Mouse (Mus musculus): Measurements from ENCODE around the gene Ltc4s. TPM values are rescaled to one million over a fixed set of nuclear protein-coding genes. Genes with fewer than 3 reads are reported as not detected.
A peak's percentile ranks its signal among the peaks of the same experiment; 100 is the strongest.

Ltc4s gene
- total and polyA plus RNA-seq, 3 experiments = not detected

- peaks cover 55% of the 10 kb centered on the region for H3K36me3 ChIP-seq (replicated peaks)
- peaks cover 75% of the 10 kb centered on the region for H3K4me1 ChIP-seq (ENCODE audit: insufficient read depth, low read depth, low read length)
- TF ChIP-seq CTCF (IDR thresholded peaks at IDR 0.05; ENCODE audit: low read depth, low read length) = no peak
- no peak for TF ChIP-seq POLR2AphosphoS5 (IDR thresholded peaks at IDR 0.05; ENCODE audit: insufficient replicate concordance, low read depth, low read length)
- no peak for TF ChIP-seq GATA2 (IDR thresholded peaks at IDR 0.05; ENCODE audit: borderline replicate concordance, low read depth, low read length)
- TF ChIP-seq TAL1 (conservative IDR thresholded peaks at IDR 0.05; ENCODE audit: low read depth, low read length) = no peak
- TF ChIP-seq GATA1 (IDR thresholded peaks at IDR 0.05; ENCODE audit: borderline replicate concordance, low read length) = no peak
- H3K9me3 ChIP-seq (replicated peaks) = no peaks in the 10 kb centered on the region
- peak; percentile 40 for DNase-seq (ENCODE audit: low spot score)
- H3K4me3 ChIP-seq (ENCODE audit: low read depth, low read length) = peak overlapping the region; percentile 83
- H3K27me3 ChIP-seq (ENCODE audit: insufficient read depth, low read length) = no peaks in the 10 kb centered on the region
- no peak for ATAC-seq (ENCODE audit: extremely low read depth, insufficient number of reproducible peaks, low FRiP score, poor library complexity, severe bottlenecking)
These were observed 14.4 kb downstream of the Ltc4s start for GRCm38 (mm10) chr11:50223783-50224662.

- H3K9me3 ChIP-seq (replicated peaks) = no peaks in the 10 kb centered on the region
- H3K36me3 ChIP-seq (replicated peaks) = peaks cover 48% of the 10 kb centered on the region
- no peak for TF ChIP-seq GATA1 (IDR thresholded peaks at IDR 0.05; ENCODE audit: borderline replicate concordance, low read length)
- no peak for TF ChIP-seq POLR2AphosphoS5 (IDR thresholded peaks at IDR 0.05; ENCODE audit: insufficient replicate concordance, low read depth, low read length)
- TF ChIP-seq TAL1 (conservative IDR thresholded peaks at IDR 0.05; ENCODE audit: low read depth, low read length) = no peak
- TF ChIP-seq GATA2 (IDR thresholded peaks at IDR 0.05; ENCODE audit: borderline replicate concordance, low read depth, low read length) = no peak
- TF ChIP-seq CTCF (IDR thresholded peaks at IDR 0.05; ENCODE audit: low read depth, low read length) = no peak
- ATAC-seq (ENCODE audit: extremely low read depth, insufficient number of reproducible peaks, low FRiP score, poor library complexity, severe bottlenecking) = no peak
- peak overlapping the region; percentile 36; the same call in 1 of the 2 replicates for H3K4me3 ChIP-seq (ENCODE audit: low read depth, low read length)
- H3K27me3 ChIP-seq (ENCODE audit: insufficient read depth, low read length) = no peaks in the 10 kb centered on the region
- H3K4me1 ChIP-seq (ENCODE audit: insufficient read depth, low read depth, low read length) = peaks cover 75% of the 10 kb centered on the region
- DNase-seq (ENCODE audit: low spot score) = no peak
These were observed 15.7 kb downstream of the Ltc4s start for GRCm38 (mm10) chr11:50222559-50223276.

GRCm38 (mm10) chr11:50219833-50220232 is 18.6 kb downstream of the Ltc4s start:
- TF ChIP-seq TAL1 (conservative IDR thresholded peaks at IDR 0.05; ENCODE audit: low read depth, low read length) (no peak), POLR2AphosphoS5 (IDR thresholded peaks at IDR 0.05; ENCODE audit: insufficient replicate concordance, low read depth, low read length) (no peak), CTCF (IDR thresholded peaks at IDR 0.05; ENCODE audit: low read depth, low read length) (no peak), GATA1 (IDR thresholded peaks at IDR 0.05; ENCODE audit: borderline replicate concordance, low read length) (no peak), GATA2 (IDR thresholded peaks at IDR 0.05; ENCODE audit: borderline replicate concordance, low read depth, low read length) (no peak)
- no peaks in the 10 kb centered on the region for H3K9me3 ChIP-seq (replicated peaks)
- ATAC-seq (ENCODE audit: extremely low read depth, insufficient number of reproducible peaks, low FRiP score, poor library complexity, severe bottlenecking) (no peak), DNase-seq (ENCODE audit: low spot score) (no peak)
- no peaks in the 10 kb centered on the region for H3K27me3 ChIP-seq (ENCODE audit: insufficient read depth, low read length)
- H3K36me3 ChIP-seq (replicated peaks) = peaks cover 61% of the 10 kb centered on the region
- no peak overlapping the region; the same call in 1 of the 2 replicates for H3K4me3 ChIP-seq (ENCODE audit: low read depth, low read length)
- H3K4me1 ChIP-seq (ENCODE audit: insufficient read depth, low read depth, low read length) = peaks cover 76% of the 10 kb centered on the region

- Histone ChIP-seq H3K9me3 (replicated peaks) (no peaks in the 10 kb centered on the region), H3K4me3 (ENCODE audit: low read depth, low read length) (peak overlapping the region; percentile 24; the same call in 1 of the 2 replicates), H3K36me3 (replicated peaks) (peaks cover 64% of the 10 kb centered on the region), H3K27me3 (ENCODE audit: insufficient read depth, low read length) (no peaks in the 10 kb centered on the region), H3K4me1 (ENCODE audit: insufficient read depth, low read depth, low read length) (peaks cover 71% of the 10 kb centered on the region)
- DNase-seq (ENCODE audit: low spot score) = no peak
- TF ChIP-seq GATA2 (IDR thresholded peaks at IDR 0.05; ENCODE audit: borderline replicate concordance, low read depth, low read length) (no peak), CTCF (IDR thresholded peaks at IDR 0.05; ENCODE audit: low read depth, low read length) (no peak), POLR2AphosphoS5 (IDR thresholded peaks at IDR 0.05; ENCODE audit: insufficient replicate concordance, low read depth, low read length) (no peak), TAL1 (conservative IDR thresholded peaks at IDR 0.05; ENCODE audit: low read depth, low read length) (no peak), GATA1 (IDR thresholded peaks at IDR 0.05; ENCODE audit: borderline replicate concordance, low read length) (no peak)
- no peak for ATAC-seq (ENCODE audit: extremely low read depth, insufficient number of reproducible peaks, low FRiP score, poor library complexity, severe bottlenecking)
These were observed 20.6 kb downstream of the Ltc4s start for GRCm38 (mm10) chr11:50217811-50218210.

GRCm38 (mm10) chr11:50216724-50217366 is 21.6 kb downstream of the Ltc4s start:
- Histone ChIP-seq H3K27me3 (ENCODE audit: insufficient read depth, low read length) (no peaks in the 10 kb centered on the region), H3K4me3 (ENCODE audit: low read depth, low read length) (no peak overlapping the region), H3K4me1 (ENCODE audit: insufficient read depth, low read depth, low read length) (peaks cover 76% of the 10 kb centered on the region), H3K9me3 (replicated peaks) (no peaks in the 10 kb centered on the region), H3K36me3 (replicated peaks) (peaks cover 61% of the 10 kb centered on the region)
- ATAC-seq (ENCODE audit: extremely low read depth, insufficient number of reproducible peaks, low FRiP score, poor library complexity, severe bottlenecking) = no peak
- TF ChIP-seq TAL1 (conservative IDR thresholded peaks at IDR 0.05; ENCODE audit: low read depth, low read length) = no peak
- no peak for TF ChIP-seq GATA1 (IDR thresholded peaks at IDR 0.05; ENCODE audit: borderline replicate concordance, low read length)
- no peak for TF ChIP-seq CTCF (IDR thresholded peaks at IDR 0.05; ENCODE audit: low read depth, low read length)
- no peak for TF ChIP-seq GATA2 (IDR thresholded peaks at IDR 0.05; ENCODE audit: borderline replicate concordance, low read depth, low read length)
- DNase-seq (ENCODE audit: low spot score) = no peak
